27 mouse cellular contexts compared by ENCODE assay signal in genomic region chr19:32530296-32530695, GRCm38 (mm10). TPM values are rescaled to one million over a fixed set of nuclear protein-coding genes. Genes with fewer than 3 reads are reported as not detected.
DNase-seq lines count a peak whose midpoint lies in the region; ATAC-seq and TF ChIP-seq lines count a peak whose summit lies in the region.
"Had no signal": no experiment of that assay in that cellular context is flagged by ENCODE, and none has a peak within 500 bp of the region (broad histone marks: within the 10 kb centered on the region; RNA-seq: fewer than 3 reads in every experiment).

No protein-coding gene starts in this region.

- 88% methylated on average over 7 of the region's 7 CpGs for WGBS in forebrain, embryonic 10.5 days
- 93% methylated on average over 7 of the region's 7 CpGs for WGBS in forebrain, embryonic 16.5 days
- 83% methylated on average over 7 of the region's 7 CpGs for WGBS in stomach, postnatal 0 days
- WGBS in hindbrain, embryonic 10.5 days: 88% methylated on average over 7 of the region's 7 CpGs

- no peak for TF ChIP-seq CTCF in stomach, postnatal 0 days (IDR thresholded peaks at IDR 0.05; ENCODE audit: low read depth)

- no peak for TF ChIP-seq EP300 in stomach, postnatal 0 days (optimal IDR thresholded peaks at IDR 0.05)

- no peaks in the 10 kb centered on the region for H3K9me3 ChIP-seq in forebrain, embryonic 10.5 days
- no peaks in the 10 kb centered on the region for H3K9me3 ChIP-seq in forebrain, embryonic 16.5 days (ENCODE audit: control insufficient read depth, low read length)
- H3K9me3 ChIP-seq in stomach, postnatal 0 days (ENCODE audit: control insufficient read depth, low read length): no peaks in the 10 kb centered on the region
- H3K9me3 ChIP-seq in hindbrain, embryonic 10.5 days: no peaks in the 10 kb centered on the region
- H3K9me3 ChIP-seq: heart, embryonic 15.5 days; intestine, embryonic 15.5 days; midbrain, embryonic 10.5 days; neural tube, embryonic 13.5 days had no signal

- no peak overlapping the region for H3K4me3 ChIP-seq in forebrain, embryonic 10.5 days
- H3K4me3 ChIP-seq in forebrain, embryonic 16.5 days (replicated peaks; ENCODE audit: low read length): no peak overlapping the region
- no peak overlapping the region for H3K4me3 ChIP-seq in stomach, postnatal 0 days (ENCODE audit: low read depth, low read length)
- H3K4me3 ChIP-seq in hindbrain, embryonic 10.5 days: no peak overlapping the region
- H3K4me3 ChIP-seq: heart, embryonic 15.5 days; intestine, embryonic 15.5 days; midbrain, embryonic 10.5 days; myocyte; neural tube, embryonic 13.5 days had no signal

- no peak for ATAC-seq in forebrain, embryonic 16.5 days
- no peak for ATAC-seq in stomach, postnatal 0 days (ENCODE audit: low FRiP score, low TSS enrichment)
- ATAC-seq: intestine, embryonic 15.5 days; liver, postnatal 0 days; lung, postnatal 0 days; midbrain, embryonic 16.5 days had no signal

- H3K9ac ChIP-seq in forebrain, embryonic 16.5 days (replicated peaks; ENCODE audit: low read depth, low read length): no peak overlapping the region
- H3K9ac ChIP-seq in stomach, postnatal 0 days (ENCODE audit: low read length): no peak overlapping the region
- H3K9ac ChIP-seq: heart, embryonic 15.5 days; hindbrain, embryonic 14.5 days; intestine, embryonic 15.5 days; liver, postnatal 0 days; neural tube, embryonic 13.5 days had no signal

- H3K4me1 ChIP-seq in forebrain, embryonic 10.5 days: peaks cover 16% of the 10 kb centered on the region
- H3K4me1 ChIP-seq in forebrain, embryonic 16.5 days (replicated peaks; ENCODE audit: control insufficient read depth, insufficient read depth, low read length): no peaks in the 10 kb centered on the region
- no peaks in the 10 kb centered on the region for H3K4me1 ChIP-seq in stomach, postnatal 0 days (replicated peaks; ENCODE audit: control insufficient read depth, insufficient read depth)
- no peaks in the 10 kb centered on the region for H3K4me1 ChIP-seq in hindbrain, embryonic 10.5 days (replicated peaks)
- H3K4me1 ChIP-seq: intestine, embryonic 15.5 days; neural tube, embryonic 13.5 days had no signal

- no peak overlapping the region for H3K4me2 ChIP-seq in forebrain, embryonic 16.5 days (ENCODE audit: low read length)
- no peak overlapping the region for H3K4me2 ChIP-seq in stomach, postnatal 0 days (replicated peaks; ENCODE audit: low read depth)
- H3K4me2 ChIP-seq: heart, embryonic 15.5 days; hindbrain, embryonic 14.5 days; intestine, embryonic 15.5 days; neural tube, embryonic 13.5 days had no signal

- no peaks in the 10 kb centered on the region for H3K27me3 ChIP-seq in forebrain, embryonic 10.5 days (ENCODE audit: poor library complexity, severe bottlenecking)
- no peaks in the 10 kb centered on the region for H3K27me3 ChIP-seq in forebrain, embryonic 16.5 days (replicated peaks; ENCODE audit: control insufficient read depth, insufficient read depth, low read length)
- H3K27me3 ChIP-seq in stomach, postnatal 0 days (ENCODE audit: control insufficient read depth, insufficient read depth, low read length): no peaks in the 10 kb centered on the region
- no peaks in the 10 kb centered on the region for H3K27me3 ChIP-seq in hindbrain, embryonic 10.5 days (ENCODE audit: insufficient read depth, poor library complexity, severe bottlenecking)
- H3K27me3 ChIP-seq: heart, embryonic 15.5 days; intestine, embryonic 15.5 days; neural tube, embryonic 13.5 days had no signal

- H3K36me3 ChIP-seq in forebrain, embryonic 10.5 days (replicated peaks): no peaks in the 10 kb centered on the region
- H3K36me3 ChIP-seq in forebrain, embryonic 16.5 days (ENCODE audit: control insufficient read depth, insufficient read depth): no peaks in the 10 kb centered on the region
- H3K36me3 ChIP-seq in stomach, postnatal 0 days (ENCODE audit: control insufficient read depth, insufficient read depth, low read length): no peaks in the 10 kb centered on the region
- H3K36me3 ChIP-seq in hindbrain, embryonic 10.5 days: no peaks in the 10 kb centered on the region
- H3K36me3 ChIP-seq: heart, embryonic 15.5 days; intestine, embryonic 15.5 days; midbrain, embryonic 10.5 days; neural tube, embryonic 13.5 days had no signal

- DNase-seq in forebrain, embryonic 10.5 days (ENCODE audit: extremely low spot score, low spot score): no peak
- DNase-seq in layer of hippocampus, adult 9-11 months: peak; percentile 32
- no peak for DNase-seq in layer of hippocampus, postnatal 36 days
- DNase-seq in right cerebral cortex, adult 2 months (ENCODE audit: low spot score in 2 of 2): peak; percentile 42 to 57
- DNase-seq in right cerebral cortex, postnatal 10 days (ENCODE audit: low spot score in 2 of 2): no peak
- DNase-seq in stomach, postnatal 0 days (ENCODE audit: low spot score): no peak
- DNase-seq in hindbrain, embryonic 10.5 days (ENCODE audit: low spot score): no peak
- DNase-seq: adrenal gland, postnatal 25 days; cerebellum, adult 9-10 months; gastrocnemius, postnatal 36 days; heart, postnatal 36 days; kidney, adult 8-10 months; kidney, postnatal 10 days; liver; liver, postnatal 0 days; retina, postnatal 1 day; thymus, adult 18-20 months; thymus, postnatal 36 days had no signal

- H3K27ac ChIP-seq in forebrain, embryonic 10.5 days: peak overlapping the region; percentile 48; the same call in 1 of the 2 replicates
- H3K27ac ChIP-seq in forebrain, embryonic 16.5 days (ENCODE audit: low read length): no peak overlapping the region
- H3K27ac ChIP-seq in stomach, postnatal 0 days (replicated peaks): peak overlapping the region; percentile 35; the same call in 1 of the 2 replicates
- no peak overlapping the region for H3K27ac ChIP-seq in hindbrain, embryonic 10.5 days
- H3K27ac ChIP-seq: heart, embryonic 15.5 days; hindbrain, embryonic 14.5 days; intestine, embryonic 15.5 days; midbrain, embryonic 10.5 days; neural tube, embryonic 13.5 days had no signal

RNA-seq across cellular contexts. Expression of gene Minpp1, which starts 44.7 kb away (rescaled TPM):
- polyA plus RNA-seq in forebrain, embryonic 10.5 days (2016; fragmentation: Nextera tagmentation; extraction: Ambion mirVana): 64.0 and 64.2 TPM in 2 replicates
- 49.5 TPM in 2 replicates for polyA plus RNA-seq in forebrain, embryonic 16.5 days (2015; fragmentation: Nextera tagmentation; extraction: Ambion mirVana)
- 10 to 100 TPM; 53.1 to 64.6 TPM for total RNA-seq in layer of hippocampus, postnatal 36 days (2021)
- 37.5 and 38.7 TPM in 2 replicates for polyA plus RNA-seq in stomach, postnatal 0 days (2015; fragmentation: Nextera tagmentation; extraction: Ambion mirVana)
- polyA plus RNA-seq in hindbrain, embryonic 10.5 days (2016; fragmentation: Nextera tagmentation; extraction: Ambion mirVana): 64.0 and 73.0 TPM in 2 replicates

Comparison
In these comparisons a context has a peak if more than half of its experiments do, and no peak if none do; other contexts are left out.
1. DNase-seq: peak in layer of hippocampus, adult 9-11 months (single experiment) and right cerebral cortex, adult 2 months (2 of 2); none in forebrain, embryonic 10.5 days (single experiment), layer of hippocampus, postnatal 36 days (0 of 2), right cerebral cortex, postnatal 10 days (0 of 2), stomach, postnatal 0 days (single experiment) and hindbrain, embryonic 10.5 days (single experiment).
2. H3K27ac ChIP-seq: peak in forebrain, embryonic 10.5 days (single experiment) and stomach, postnatal 0 days (single experiment); none in forebrain, embryonic 16.5 days (single experiment) and hindbrain, embryonic 10.5 days (single experiment).